Mouse (Mus musculus): ENCODE data around the gene Ciao2a. TPM values are rescaled to one million over a fixed set of nuclear protein-coding genes. Genes with fewer than 3 reads are reported as not detected.

Ciao2a gene
- 306 and 323 TPM in 2 replicates for total RNA-seq (2015)
- 166 and 204 TPM in 2 replicates for total RNA-seq (2017)

GRCm38 (mm10) chr9:66126456-66127192 lies at the start of gene Ciao2a, which contains the start of gene Snx1:
Ciao2a (plus strand) TSS chr9:66126611.
Snx1 (minus strand) TSS chr9:66126587.
- ATAC-seq (replicated peaks; ENCODE audit: poor library complexity): peak; percentile 72

DNA sequence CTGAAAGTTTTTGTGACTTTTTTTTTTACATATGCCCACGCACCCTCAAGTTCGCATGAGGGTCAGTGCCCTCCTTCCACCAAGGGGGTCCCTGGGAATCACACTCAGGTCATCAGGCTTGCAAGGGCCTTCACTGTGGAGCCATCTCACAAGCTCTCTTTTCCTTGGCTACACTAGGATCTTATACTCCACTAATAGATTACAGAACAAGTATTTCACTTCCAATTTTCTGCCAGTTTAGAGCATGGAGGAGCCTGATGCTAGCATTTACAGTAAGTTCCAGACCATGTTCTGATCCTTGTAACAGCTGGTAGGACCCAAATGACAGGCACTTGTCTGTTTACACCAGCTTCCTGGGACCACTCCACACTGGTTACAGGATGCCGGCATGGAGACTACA lies 48.3 kb upstream of the Ciao2a start:
- no peak for ATAC-seq (replicated peaks; ENCODE audit: poor library complexity)

GRCm38 (mm10) chr9:66078493-66078892 lies 47.9 kb upstream of the Ciao2a start:
- ATAC-seq (replicated peaks; ENCODE audit: poor library complexity): no peak

DNA sequence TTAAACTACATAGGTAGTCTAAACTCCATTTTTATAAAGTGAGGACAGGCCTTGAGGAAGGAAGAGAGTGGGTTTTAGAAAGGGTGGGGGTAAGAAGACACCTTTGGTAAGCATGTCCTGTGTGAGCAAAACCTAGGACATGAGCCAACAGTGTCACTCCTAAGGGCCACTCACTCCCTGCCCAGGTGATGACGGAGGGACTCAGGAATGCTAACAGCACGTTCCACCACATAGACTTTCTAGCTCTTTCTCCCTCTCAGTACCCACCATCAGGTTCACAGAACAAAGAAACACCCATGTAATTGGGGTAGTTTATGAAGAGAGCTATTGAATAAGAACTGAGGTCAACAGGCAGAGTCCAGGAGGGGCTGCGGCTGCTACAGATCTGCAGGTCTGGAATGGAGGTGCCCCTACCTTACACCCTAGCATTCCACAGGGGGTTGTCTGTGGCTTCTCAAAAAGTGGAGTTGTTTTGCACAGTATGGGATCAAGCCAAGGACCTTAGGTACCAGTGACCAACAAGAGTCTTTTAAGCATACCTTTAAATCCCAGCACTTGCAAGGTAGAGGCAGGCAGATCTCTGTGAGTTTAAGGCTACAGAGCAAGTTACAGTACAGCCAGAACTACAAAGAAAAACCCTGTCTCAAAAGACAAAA lies 45.5 kb upstream of the Ciao2a start:
- no peak for ATAC-seq (replicated peaks; ENCODE audit: poor library complexity)

DNA sequence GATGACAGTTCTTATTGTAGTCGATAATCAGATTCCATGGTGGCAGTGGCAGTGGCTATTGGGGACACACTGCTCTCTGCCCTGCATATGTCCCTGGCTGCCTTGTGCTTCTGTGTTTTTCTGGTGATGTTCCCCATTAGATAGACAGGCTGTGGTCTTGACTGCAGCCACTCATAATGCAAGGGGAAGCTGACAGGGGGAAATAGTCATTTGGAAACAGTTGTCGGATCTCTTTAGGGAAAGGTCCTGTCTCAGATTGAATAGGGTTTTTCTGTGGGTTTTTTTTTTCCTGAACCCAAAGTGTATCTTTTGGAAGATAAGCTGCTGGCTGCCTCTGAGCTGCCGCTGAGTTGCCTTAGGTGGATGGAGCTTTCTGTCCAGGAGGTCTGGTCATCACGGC lies 44.4 kb upstream of the Ciao2a start:
- ATAC-seq (replicated peaks; ENCODE audit: poor library complexity): peak; percentile 64

- ATAC-seq (replicated peaks; ENCODE audit: poor library complexity): no peak
Observed at GRCm38 (mm10) chr9:66084171-66084570, 42.2 kb upstream of the Ciao2a start.

DNA sequence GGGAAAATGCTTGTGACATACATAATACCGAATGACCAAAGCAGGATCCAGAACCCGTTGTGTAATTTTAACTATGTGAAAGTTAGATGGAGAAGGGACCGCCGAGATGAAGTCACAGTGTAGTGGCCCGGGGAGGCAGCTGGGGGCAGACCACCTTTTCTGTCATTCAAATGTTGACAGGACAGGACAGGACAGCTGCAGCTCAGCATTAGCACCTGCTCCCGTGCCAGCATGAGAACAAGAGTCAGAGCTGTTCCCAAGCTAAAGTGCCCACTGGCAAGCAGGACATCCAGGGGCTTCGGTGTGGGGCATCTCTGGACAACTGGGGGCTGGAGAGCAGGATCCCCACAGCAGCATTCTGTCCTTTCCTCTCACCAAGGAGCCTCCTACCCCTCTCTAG lies 39.3 kb upstream of the Ciao2a start:
- no peak for ATAC-seq (replicated peaks; ENCODE audit: poor library complexity)

DNA sequence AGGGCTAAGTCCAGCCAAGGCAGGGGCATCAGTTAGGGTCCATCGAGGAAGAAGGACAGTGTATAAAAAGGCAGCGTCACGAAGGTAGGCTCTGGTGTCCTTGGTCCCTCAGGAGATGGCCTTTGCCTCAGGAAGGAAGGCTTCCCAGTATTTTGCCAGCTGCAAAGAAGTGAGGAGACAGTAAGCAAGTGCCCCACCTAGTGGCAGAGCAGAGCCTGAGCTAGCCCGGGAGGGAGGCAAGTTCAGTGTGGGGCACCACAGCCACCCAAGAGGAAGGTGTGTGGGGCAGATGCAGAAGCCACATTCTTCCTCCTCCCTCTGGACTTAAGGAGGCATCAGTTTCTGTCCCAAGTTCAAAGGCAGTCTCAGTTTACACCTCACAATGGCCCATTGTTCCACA lies 38.0 kb upstream of the Ciao2a start:
- peak; percentile 90 for ATAC-seq (replicated peaks; ENCODE audit: poor library complexity)

- no peak for ATAC-seq (replicated peaks; ENCODE audit: poor library complexity)
Observed at GRCm38 (mm10) chr9:66090593-66091244, 35.7 kb upstream of the Ciao2a start.

DNA sequence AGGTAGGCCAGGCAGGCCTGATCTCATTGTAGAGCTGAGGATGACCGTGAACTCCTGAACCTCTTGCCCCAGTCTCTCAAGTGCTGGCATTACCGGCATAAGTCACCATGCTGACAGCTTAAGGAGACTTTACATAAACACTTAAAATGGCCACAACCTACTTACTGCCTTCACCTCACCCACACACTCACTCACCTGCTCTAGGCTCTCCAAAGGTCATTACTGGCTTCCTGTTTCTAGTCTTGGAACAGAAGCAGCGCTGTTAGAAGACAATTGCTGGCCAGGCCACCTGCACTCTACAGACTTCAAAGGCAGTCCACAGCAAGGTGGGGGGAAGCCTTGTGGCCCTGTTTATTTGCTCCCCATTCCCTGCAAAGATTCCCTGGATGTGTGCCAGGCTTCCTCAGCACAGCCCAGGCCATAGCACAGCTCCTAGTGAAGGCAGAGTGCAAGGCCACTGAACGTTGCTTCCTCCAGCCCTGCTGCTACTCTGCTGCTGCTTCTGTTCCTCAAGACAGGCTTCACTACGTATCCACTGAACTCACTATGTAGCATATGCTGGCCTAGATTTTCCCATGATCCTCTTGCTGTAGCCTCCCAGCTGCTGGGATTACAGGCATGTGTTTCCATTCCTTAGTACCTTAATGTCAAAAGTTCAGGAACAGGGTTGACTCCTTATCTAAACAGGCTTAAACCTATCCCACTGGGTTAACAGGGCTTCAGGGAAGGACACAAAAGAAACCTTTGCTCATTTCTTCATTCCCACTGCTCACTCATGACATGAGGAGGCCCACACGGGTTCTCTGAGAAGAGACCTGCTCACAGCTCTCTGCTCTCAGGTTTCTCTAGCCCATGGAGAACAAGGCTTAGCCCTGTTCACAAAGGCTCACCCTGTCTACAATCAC lies 34.8 kb upstream of the Ciao2a start:
- ATAC-seq (replicated peaks; ENCODE audit: poor library complexity): no peak

DNA sequence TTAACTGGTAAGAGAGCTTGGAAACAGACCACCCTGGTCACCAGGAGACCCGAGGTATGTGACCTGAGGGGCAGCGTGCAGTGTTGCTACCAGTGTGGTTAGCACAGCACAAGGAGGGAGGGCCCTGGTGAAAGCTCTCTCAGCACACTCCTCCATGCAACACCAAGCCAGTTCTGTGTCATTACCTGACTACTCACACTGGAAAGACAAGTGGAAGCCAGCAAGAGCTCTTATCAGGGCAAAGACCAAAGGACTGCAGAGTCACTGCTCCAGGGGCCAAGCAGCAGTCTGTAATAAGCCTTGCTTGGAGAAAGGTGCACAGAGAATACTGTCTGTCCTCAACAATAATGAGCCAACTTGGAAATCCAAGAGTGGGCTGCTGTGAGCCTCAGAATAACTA lies 33.7 kb upstream of the Ciao2a start:
- no peak for ATAC-seq (replicated peaks; ENCODE audit: poor library complexity)

GRCm38 (mm10) chr9:66101577-66101976 lies 24.8 kb upstream of the Ciao2a start:
- no peak for ATAC-seq (replicated peaks; ENCODE audit: poor library complexity)

- ATAC-seq (replicated peaks; ENCODE audit: poor library complexity): no peak
Observed at GRCm38 (mm10) chr9:66102668-66103067, 23.7 kb upstream of the Ciao2a start.

- no peak for ATAC-seq (replicated peaks; ENCODE audit: poor library complexity)
Observed at GRCm38 (mm10) chr9:66104601-66105000, 21.8 kb upstream of the Ciao2a start.

- ATAC-seq (replicated peaks; ENCODE audit: poor library complexity): no peak
Observed at GRCm38 (mm10) chr9:66105168-66105567, 21.2 kb upstream of the Ciao2a start.

GRCm38 (mm10) chr9:66109574-66109973 lies 16.8 kb upstream of the Ciao2a start:
- ATAC-seq (replicated peaks; ENCODE audit: poor library complexity): no peak

DNA sequence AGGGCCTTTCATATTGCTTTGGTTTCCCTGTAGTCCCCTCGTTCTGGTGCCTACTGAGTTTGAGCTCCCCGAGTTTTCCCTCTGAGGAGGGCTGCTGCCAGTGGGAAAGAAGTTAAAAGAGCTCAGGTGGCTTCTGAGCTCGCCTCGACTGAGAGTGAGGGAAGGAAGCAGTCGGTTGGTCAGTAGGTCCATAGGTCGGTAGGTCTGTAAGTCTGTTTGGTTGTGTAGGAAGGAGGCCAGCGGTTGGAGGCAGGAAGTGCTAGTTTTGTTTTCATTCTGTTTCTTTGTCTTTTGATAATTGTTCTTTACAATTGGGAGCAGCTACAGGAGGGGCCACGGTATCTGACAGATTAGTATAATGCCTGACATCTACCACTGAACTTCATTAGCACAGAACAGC lies 16.3 kb upstream of the Ciao2a start:
- no peak for ATAC-seq (replicated peaks; ENCODE audit: poor library complexity)

DNA sequence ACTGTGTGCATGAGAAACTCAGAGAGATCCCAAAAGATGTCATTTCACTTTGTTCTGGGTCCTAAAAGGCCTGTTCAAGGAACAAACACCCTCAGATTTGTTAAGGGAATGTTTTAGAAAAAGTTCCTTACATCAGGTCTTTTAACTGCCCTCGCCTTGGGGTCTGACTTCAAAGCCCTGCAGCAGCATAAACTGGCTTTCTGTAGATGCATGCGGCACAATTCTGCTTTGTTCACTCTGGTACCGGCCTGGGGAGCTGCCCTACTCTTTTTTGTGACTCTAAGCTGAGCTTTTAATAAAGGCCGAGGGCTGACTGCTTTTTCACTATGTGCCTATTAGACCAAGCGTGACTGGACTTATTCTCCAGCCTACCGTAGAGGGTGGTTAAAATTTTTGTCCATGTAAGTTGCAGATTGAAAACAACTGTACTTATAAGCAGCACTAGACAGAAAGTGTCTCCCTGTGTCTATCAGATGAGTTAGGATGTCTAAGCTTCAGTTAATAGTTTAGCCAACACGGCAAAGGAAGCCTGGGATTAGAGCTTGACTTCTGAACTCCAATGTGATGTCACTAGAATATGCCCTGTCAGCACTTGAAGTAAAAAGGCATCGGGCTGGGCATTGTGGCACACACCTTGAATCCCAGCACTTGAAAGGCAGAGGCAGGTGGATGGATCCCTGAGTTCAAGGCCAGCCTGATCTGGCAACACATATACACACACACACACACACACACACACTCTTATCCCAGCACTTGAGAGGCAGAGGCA lies 15.6 kb upstream of the Ciao2a start:
- ATAC-seq (replicated peaks; ENCODE audit: poor library complexity): no peak

- peak; percentile 93 for ATAC-seq (replicated peaks; ENCODE audit: poor library complexity)
Observed at GRCm38 (mm10) chr9:66114341-66114740, 12.1 kb upstream of the Ciao2a start.

GRCm38 (mm10) chr9:66116890-66117289 lies 9.5 kb upstream of the Ciao2a start:
- no peak for ATAC-seq (replicated peaks; ENCODE audit: poor library complexity)
